Mouse (Mus musculus) liver, adult 2 months (tissue): ENCODE results near the gene Rer1.

ENCODE experiments used
- CTCF ChIP-seq: fragments of 200-500 bp; IDR thresholded peaks from 2 replicates; pipeline ENCODE4 v1.5.1; 2011; ENCODE audit warnings: low read depth, low read length, control low read depth
- POLR2A ChIP-seq: fragments of 200-500 bp; IDR thresholded peaks from 2 replicates; pipeline ENCODE4 v1.6.1; 2011; ENCODE audit warnings: low read length, control low read depth; ENCODE audit not compliant: insufficient read depth; ENCODE audit errors: extremely low read depth

DNA sequence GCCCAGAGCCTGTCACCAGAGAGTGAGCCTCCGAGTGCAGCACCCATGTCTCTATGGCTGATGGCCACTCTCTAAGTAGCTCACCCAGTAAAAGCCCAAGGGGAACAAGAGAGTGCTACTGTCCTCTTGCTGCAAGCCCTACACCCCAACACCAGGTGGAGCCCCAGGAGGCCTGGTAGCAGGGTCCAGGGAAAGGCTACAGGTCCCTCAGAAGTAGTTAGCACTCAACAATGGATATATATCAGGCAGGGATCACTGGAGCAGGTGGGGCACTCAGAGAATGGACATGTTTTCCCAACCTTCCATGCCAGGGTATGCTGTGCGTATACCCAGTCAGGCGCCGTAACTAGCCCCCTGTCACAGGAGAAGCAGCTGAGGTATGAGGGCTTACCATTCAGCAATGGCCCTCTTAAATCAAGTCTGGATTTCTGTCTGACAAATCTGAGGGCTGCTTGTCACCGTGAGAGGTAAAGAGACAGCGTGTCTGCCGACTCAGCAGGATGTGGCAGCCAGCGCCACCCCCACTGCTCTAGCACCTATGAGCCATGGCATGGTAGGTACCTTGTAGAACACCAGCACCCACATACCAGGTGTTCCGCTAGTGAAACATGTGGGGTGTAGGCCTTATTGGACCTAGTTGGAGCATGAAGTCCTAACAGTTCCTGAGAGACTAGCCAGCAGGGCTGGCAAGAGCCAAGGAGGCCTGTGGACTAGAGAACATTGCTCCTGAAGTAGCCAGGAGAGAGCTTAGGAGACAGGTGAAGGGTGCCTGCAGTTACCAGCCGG, 43.1 kb upstream of the Rer1 start:
- TF ChIP-seq POLR2A (no peak), CTCF (peak; percentile 84)
